Mouse (Mus musculus) heart, adult 2 months (tissue): ENCODE data around the gene Pdap1.

Source experiments
- CTCF ChIP-seq: fragments of 200-600 bp; IDR thresholded peaks from 2 replicates; pipeline ENCODE4 v1.8.1; 2022; ENCODE audit warnings: antibody characterized with exemption, mild to moderate bottlenecking, moderate library complexity
- EP300 ChIP-seq: fragments of 200-500 bp; IDR thresholded peaks from 2 replicates; pipeline ENCODE4 v1.6.1; 2011; ENCODE audit warnings: low read depth, low read length, control low read depth; ENCODE audit not compliant: insufficient read depth
- POLR2A ChIP-seq: fragments of 200-500 bp; IDR thresholded peaks from 2 replicates; pipeline ENCODE4 v1.6.1; 2011; ENCODE audit warnings: mild to moderate bottlenecking, low read depth, low read length, control low read depth; ENCODE audit not compliant: insufficient read depth

DNA sequence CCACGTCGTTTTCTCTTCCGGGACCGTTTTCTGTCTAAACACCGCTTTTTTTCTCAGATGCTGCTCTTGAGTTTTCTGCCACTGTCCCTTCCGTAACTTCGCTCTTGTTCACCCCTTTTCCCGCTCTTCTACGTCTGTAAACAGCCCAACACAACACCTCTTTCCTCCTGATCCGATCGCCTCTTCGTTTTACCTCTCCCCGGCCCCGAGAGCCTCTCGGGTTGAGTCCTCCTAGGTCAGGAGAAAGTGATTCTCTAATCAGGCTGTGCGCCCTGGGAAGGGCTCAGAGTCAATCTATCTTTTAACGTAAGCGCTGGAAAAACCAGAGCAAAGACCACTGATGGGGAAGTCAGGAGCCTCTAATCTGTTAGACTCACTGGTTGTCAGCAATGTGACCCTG, 573 bp upstream of the Pdap1 start:
- no peak for TF ChIP-seq CTCF
- no peak for TF ChIP-seq POLR2A
- no peak for TF ChIP-seq EP300
